Mouse (Mus musculus): ENCODE results near the gene Card10. TPM values are rescaled to one million over a fixed set of nuclear protein-coding genes. Genes with fewer than 3 reads are reported as not detected.

The Card10 gene
- polyA plus RNA-seq, 1 experiment from 2014 or later, result 1.5 TPM

- H3K36me3 ChIP-seq (replicated peaks; ENCODE audit: insufficient read depth, low read length), result no peaks in the 10 kb centered on the region
- no peak overlapping the region for H3K4me3 ChIP-seq (ENCODE audit: low read depth, low read length)
- TF ChIP-seq EP300 (IDR thresholded peaks at IDR 0.05; ENCODE audit: low read depth), result no peak
These were observed 60.0 kb downstream of the Card10 start for GRCm38 (mm10) chr15:78742831-78743230.

GRCm38 (mm10) chr15:78740662-78741061, 62.2 kb downstream of the Card10 start:
- Histone ChIP-seq H3K4me1 (ENCODE audit: insufficient read depth) (no peaks in the 10 kb centered on the region), H3K27ac (ENCODE audit: low read depth) (no peak overlapping the region), H3K9ac (replicated peaks) (no peak overlapping the region), H3K36me3 (replicated peaks; ENCODE audit: insufficient read depth, low read length) (no peaks in the 10 kb centered on the region), H3K4me2 (ENCODE audit: low read depth, low read length) (no peak overlapping the region), H3K4me3 (ENCODE audit: low read depth, low read length) (no peak overlapping the region), H3K27me3 (ENCODE audit: insufficient read depth, low read length) (peaks cover 5% of the 10 kb centered on the region; the same call in 1 of the 2 replicates), H3K9me3 (ENCODE audit: low read length) (no peaks in the 10 kb centered on the region)
- TF ChIP-seq CTCF (IDR thresholded peaks at IDR 0.05; ENCODE audit: low read depth) (no peak), EP300 (IDR thresholded peaks at IDR 0.05; ENCODE audit: low read depth) (no peak)
- WGBS (ENCODE audit: insufficient replicate concordance), result 31% methylated on average over 12 of the region's 12 CpGs
- DNase-seq (no peak), ATAC-seq (no peak)

More at GRCm38 (mm10) chr15:78742831-78743230, 60.0 kb downstream of the Card10 start:
- no peak overlapping the region for H3K27ac ChIP-seq (ENCODE audit: low read depth)
- no peak for DNase-seq
- no peak for ATAC-seq
- H3K9ac ChIP-seq (replicated peaks), result no peak overlapping the region
- H3K4me2 ChIP-seq (ENCODE audit: low read depth, low read length), result no peak overlapping the region
- no peaks in the 10 kb centered on the region for H3K27me3 ChIP-seq (ENCODE audit: insufficient read depth, low read length)
- H3K4me1 ChIP-seq (ENCODE audit: insufficient read depth), result no peaks in the 10 kb centered on the region
- 86% methylated on average over 7 of the region's 10 CpGs for WGBS (ENCODE audit: insufficient replicate concordance)
- H3K9me3 ChIP-seq (ENCODE audit: low read length), result no peaks in the 10 kb centered on the region

GRCm38 (mm10) chr15:78737146-78737545, 65.7 kb downstream of the Card10 start:
- no peaks in the 10 kb centered on the region for H3K36me3 ChIP-seq (replicated peaks; ENCODE audit: insufficient read depth, low read length)
- WGBS (ENCODE audit: insufficient replicate concordance), result 48% methylated on average over 6 of the region's 6 CpGs
- H3K27ac ChIP-seq (ENCODE audit: low read depth), result no peak overlapping the region
- no peak for TF ChIP-seq EP300 (IDR thresholded peaks at IDR 0.05; ENCODE audit: low read depth)
- TF ChIP-seq CTCF (IDR thresholded peaks at IDR 0.05; ENCODE audit: low read depth), result no peak
- ATAC-seq (no peak), DNase-seq (no peak)
- no peaks in the 10 kb centered on the region for H3K9me3 ChIP-seq (ENCODE audit: low read length)
- H3K4me2 ChIP-seq (ENCODE audit: low read depth, low read length), result no peak overlapping the region
- no peak overlapping the region for H3K4me3 ChIP-seq (ENCODE audit: low read depth, low read length)
- peaks cover 8% of the 10 kb centered on the region; the same call in 1 of the 2 replicates for H3K27me3 ChIP-seq (ENCODE audit: insufficient read depth, low read length)
- no peak overlapping the region for H3K9ac ChIP-seq (replicated peaks)
- no peaks in the 10 kb centered on the region for H3K4me1 ChIP-seq (ENCODE audit: insufficient read depth)

- no peaks in the 10 kb centered on the region for H3K4me1 ChIP-seq (ENCODE audit: insufficient read depth)
- H3K4me3 ChIP-seq (ENCODE audit: low read depth, low read length), result no peak overlapping the region
- no peaks in the 10 kb centered on the region for H3K36me3 ChIP-seq (replicated peaks; ENCODE audit: insufficient read depth, low read length)
- no peak overlapping the region for H3K9ac ChIP-seq (replicated peaks)
- no peak for TF ChIP-seq EP300 (IDR thresholded peaks at IDR 0.05; ENCODE audit: low read depth)
- TF ChIP-seq CTCF (IDR thresholded peaks at IDR 0.05; ENCODE audit: low read depth), result no peak
- ATAC-seq (no peak), DNase-seq (no peak)
- H3K9me3 ChIP-seq (ENCODE audit: low read length), result no peaks in the 10 kb centered on the region
- 26% methylated on average over 7 of the region's 7 CpGs for WGBS (ENCODE audit: insufficient replicate concordance)
- no peak overlapping the region for H3K4me2 ChIP-seq (ENCODE audit: low read depth, low read length)
- H3K27me3 ChIP-seq (ENCODE audit: insufficient read depth, low read length), result peaks cover 8% of the 10 kb centered on the region; the same call in 1 of the 2 replicates
- H3K27ac ChIP-seq (ENCODE audit: low read depth), result no peak overlapping the region
These were observed 66.2 kb downstream of the Card10 start for GRCm38 (mm10) chr15:78736681-78737100.

- Histone ChIP-seq H3K27me3 (ENCODE audit: insufficient read depth, low read length) (peaks cover 8% of the 10 kb centered on the region; the same call in 1 of the 2 replicates), H3K4me3 (ENCODE audit: low read depth, low read length) (no peak overlapping the region), H3K4me2 (ENCODE audit: low read depth, low read length) (no peak overlapping the region), H3K27ac (ENCODE audit: low read depth) (no peak overlapping the region), H3K9me3 (ENCODE audit: low read length) (no peaks in the 10 kb centered on the region), H3K36me3 (replicated peaks; ENCODE audit: insufficient read depth, low read length) (no peaks in the 10 kb centered on the region), H3K9ac (replicated peaks) (no peak overlapping the region), H3K4me1 (ENCODE audit: insufficient read depth) (no peaks in the 10 kb centered on the region)
- TF ChIP-seq EP300 (IDR thresholded peaks at IDR 0.05; ENCODE audit: low read depth), result no peak
- TF ChIP-seq CTCF (IDR thresholded peaks at IDR 0.05; ENCODE audit: low read depth), result no peak
- ATAC-seq, result no peak
- DNase-seq, result no peak
- 45% methylated on average over 3 of the region's 3 CpGs for WGBS (ENCODE audit: insufficient replicate concordance)
These were observed 66.7 kb downstream of the Card10 start for GRCm38 (mm10) chr15:78736181-78736579.

- Histone ChIP-seq H3K27me3 (ENCODE audit: insufficient read depth, low read length) (peaks cover 8% of the 10 kb centered on the region; the same call in 1 of the 2 replicates), H3K9me3 (ENCODE audit: low read length) (no peaks in the 10 kb centered on the region), H3K4me1 (ENCODE audit: insufficient read depth) (no peaks in the 10 kb centered on the region), H3K36me3 (replicated peaks; ENCODE audit: insufficient read depth, low read length) (no peaks in the 10 kb centered on the region), H3K4me3 (ENCODE audit: low read depth, low read length) (no peak overlapping the region), H3K9ac (replicated peaks) (no peak overlapping the region), H3K4me2 (ENCODE audit: low read depth, low read length) (no peak overlapping the region), H3K27ac (ENCODE audit: low read depth) (no peak overlapping the region)
- no peak for TF ChIP-seq EP300 (IDR thresholded peaks at IDR 0.05; ENCODE audit: low read depth)
- TF ChIP-seq CTCF (IDR thresholded peaks at IDR 0.05; ENCODE audit: low read depth), result no peak
- ATAC-seq (no peak), DNase-seq (no peak)
- 37% methylated on average over 17 of the region's 17 CpGs for WGBS (ENCODE audit: insufficient replicate concordance)
These were observed 67.2 kb downstream of the Card10 start for GRCm38 (mm10) chr15:78735431-78736180.
